Mouse (Mus musculus): ENCODE measurements around the gene Rnase13.

Gene Rnase13

DNA sequence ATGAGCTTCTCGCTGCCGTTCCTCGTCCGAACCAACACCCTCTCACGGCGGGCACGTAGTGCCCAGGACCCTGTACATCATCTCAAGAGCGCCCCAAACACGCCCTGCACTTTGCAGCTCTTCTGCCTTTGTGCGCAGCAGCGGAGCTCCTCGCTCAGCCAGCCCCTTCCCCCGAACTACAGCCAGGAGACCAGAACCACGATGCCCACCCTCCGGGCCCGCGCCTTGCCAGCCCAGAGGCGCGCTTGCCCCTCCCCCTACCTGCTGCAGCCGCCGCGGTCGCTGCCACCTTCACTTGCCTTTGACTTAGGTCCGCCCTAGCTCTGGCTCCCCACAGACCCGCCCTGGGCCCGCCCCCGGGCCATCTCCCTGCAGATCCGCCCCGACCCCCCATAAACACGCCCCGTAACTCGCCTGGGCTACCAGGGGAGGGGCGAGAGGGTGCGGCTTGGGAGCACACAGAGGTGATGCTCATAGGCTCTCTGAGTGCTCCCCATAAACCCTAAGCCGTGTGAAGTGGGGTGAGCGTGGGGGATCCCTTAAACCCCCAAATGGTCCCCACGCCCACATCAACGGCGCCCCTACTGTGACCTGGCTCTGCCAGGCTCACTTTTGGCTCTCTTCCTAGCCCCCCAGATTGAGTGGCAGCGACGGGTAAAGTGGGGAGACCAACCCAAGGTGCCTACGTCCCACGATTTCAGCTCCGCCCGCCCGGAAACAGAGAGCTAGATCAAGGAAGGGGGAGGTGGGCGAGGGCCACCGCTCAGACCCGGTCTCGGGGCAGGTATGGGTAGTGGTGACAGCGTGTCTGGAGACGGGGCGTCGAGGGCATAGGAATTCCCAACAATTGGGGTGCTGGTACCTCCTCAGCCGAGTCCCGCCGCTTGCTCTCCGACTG, 9.3 kb downstream of the Rnase13 start:
- peak; percentile 61 to 63 for DNase-seq

DNA sequence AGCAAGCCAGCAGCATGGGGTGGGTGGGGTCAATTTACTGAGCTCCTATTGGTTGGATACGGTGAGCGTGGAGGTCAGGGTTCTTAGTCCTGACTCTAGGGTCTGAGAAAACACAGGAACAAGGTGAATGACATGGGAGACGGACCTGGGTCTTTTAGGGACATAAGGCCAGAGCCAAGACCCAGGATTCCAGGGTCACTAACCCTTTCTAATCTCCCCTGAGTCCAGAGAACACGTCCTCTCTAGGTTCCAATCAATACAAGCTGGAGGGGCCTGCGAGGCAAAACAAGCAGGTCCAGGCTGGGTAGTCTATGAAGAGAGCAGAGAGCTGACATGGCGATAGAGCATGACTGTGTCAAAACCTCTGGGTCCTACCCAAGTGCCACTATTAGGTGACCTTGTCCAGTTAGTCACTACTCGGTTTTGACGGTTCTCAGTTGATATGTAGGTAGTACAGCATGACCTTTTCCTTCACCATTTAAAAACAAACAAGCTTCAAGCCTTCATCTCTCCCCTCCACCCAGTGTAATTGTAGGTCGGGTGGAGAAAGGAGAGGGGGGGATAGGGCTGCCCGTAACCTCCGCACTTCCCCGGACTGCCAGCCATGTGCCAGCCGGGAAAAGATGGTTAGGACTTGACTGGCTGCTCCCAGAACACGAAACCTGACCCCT, 10.0 kb downstream of the Rnase13 start:
- no peak for DNase-seq

- DNase-seq, result no peak
These were observed 11.3 kb downstream of the Rnase13 start for GRCm38 (mm10) chr14:51911301-51911700.

DNA sequence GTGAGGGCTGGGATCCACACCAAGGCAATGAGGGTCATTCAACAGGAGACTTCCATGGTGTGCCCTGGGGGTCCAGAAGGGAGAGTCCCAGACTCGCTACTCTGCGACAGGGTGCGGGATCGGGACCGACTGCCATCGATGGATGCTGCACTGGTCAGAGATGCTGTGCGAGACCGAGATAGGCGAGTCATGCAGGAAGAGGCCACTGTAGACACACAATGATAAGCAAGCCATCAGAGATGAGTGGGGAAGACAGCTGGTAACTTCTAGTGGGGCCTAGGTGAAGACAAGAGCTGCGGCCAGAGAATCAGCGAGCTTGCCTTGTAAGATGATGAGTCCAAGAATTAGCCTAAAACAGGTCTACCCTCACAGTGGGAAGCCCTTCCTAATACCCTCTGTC, 16.5 kb downstream of the Rnase13 start:
- DNase-seq, result no peak

DNA sequence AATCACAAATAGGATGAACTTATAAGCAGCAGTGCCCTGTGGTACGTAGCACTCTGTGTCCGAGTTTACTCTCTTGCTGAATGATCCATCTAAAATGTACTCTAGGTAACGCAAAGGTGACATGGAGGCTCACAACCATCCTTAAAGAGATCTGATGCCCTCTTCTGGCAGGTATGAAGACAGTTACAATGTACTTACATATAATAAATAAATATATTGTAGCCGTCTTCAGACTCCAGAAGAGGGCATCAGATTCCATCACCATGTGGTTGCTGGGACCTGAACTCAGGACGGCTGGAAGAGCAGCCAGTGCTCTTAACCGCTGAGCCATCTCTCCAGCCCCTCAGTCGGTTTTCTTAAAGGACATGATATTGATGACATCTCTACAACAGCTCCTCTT, 17.9 kb downstream of the Rnase13 start:
- no peak for DNase-seq

DNA sequence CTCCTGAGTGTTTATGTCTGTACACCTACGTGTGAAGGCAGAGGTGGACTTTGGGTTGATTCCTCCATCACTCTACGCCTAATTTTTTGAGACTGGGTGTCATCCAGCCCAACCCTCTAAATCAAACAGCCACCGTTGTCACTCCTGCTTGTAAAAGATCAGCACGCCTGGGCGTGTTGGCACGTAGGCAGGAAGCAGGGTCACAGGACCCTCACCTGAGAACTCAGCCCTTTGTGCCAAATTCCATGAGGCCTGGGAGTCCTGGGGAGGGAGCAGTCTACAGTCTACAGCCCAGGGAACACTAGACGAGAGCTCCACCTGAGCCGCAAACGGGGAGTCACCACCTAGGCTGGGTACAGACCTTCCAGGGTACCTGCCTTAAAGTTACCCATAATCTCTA, 18.8 kb downstream of the Rnase13 start:
- DNase-seq, result no peak

- DNase-seq, result peak; percentile 43 to 77
These were observed 19.5 kb downstream of the Rnase13 start for GRCm38 (mm10) chr14:51902806-51903710.

GRCm38 (mm10) chr14:51899351-51899750, 23.2 kb downstream of the Rnase13 start:
- no peak for DNase-seq

GRCm38 (mm10) chr14:51896539-51897170, 25.9 kb downstream of the Rnase13 start:
- no peak for DNase-seq

- DNase-seq, result no peak
These were observed 26.6 kb downstream of the Rnase13 start for GRCm38 (mm10) chr14:51896019-51896418.

DNA sequence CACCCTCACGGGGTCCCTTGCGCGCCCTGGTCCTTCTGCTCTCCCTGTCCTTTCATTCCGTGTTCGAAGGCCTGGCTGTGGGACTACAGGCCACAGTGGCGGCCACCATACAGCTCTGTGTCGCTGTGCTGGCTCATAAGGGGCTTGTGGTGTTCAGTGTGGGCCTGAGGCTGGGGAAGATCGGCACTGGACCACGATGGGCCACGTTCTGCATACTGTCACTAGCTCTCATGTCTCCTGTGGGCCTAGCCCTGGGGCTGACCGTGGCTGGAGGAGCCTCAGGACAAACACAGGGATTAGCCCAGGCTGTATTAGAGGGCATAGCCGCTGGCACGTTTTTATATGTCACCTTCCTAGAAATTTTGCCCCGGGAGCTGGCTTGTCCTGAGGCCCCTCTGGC, 27.5 kb downstream of the Rnase13 start:
- DNase-seq, result no peak

DNA sequence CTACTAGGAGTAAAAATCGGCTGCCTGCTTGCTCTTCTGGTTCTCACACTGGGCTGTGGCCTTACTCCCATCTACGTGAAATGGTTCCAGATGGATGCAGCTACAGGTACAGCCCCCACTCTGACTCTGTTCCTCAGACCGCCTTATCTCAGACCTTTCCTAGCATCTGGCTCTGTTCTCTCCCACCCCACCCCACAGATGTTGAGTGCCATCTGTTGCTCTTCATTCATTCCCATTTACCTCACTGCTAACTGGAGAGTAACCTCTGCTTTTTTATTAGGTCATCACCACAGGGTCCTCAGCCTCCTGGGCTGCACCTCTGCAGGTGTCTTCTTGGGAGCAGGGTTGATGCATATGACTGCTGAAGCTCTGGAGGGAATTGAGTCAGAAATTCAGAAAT, 28.8 kb downstream of the Rnase13 start:
- DNase-seq, result no peak

DNA sequence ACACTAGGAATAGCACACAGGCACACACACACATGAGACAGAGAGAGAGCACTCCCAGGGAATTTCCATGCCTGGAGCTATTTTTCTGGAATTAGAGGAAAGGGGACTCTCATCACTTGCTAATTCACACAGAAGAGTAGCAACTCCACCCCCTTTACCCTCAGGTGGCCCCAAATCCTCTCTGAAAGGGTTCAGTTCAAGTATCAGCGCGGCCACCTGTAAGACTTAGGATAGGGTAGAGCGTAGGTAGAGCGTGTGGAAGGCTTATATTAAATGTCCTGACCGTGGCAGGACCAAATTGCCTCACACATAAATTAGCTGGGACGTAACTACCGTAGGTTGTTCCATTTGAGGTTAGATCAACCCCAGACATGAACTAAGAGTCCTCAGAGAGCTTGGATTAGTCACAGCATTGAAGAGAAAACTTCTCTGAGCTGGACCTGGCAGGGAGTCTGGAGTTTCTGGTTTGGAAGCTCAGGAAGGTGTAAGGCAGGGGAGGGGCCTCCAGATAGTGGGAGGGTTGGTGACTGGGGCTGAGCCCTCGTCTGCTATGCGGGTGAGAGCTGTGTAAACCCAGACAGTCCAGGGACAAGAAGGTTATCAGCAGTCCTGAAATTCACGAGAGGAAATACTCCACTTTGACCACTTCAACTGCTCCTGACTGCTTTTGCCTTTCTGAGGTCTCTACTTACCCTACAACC, 29.3 kb downstream of the Rnase13 start:
- no peak for DNase-seq

DNA sequence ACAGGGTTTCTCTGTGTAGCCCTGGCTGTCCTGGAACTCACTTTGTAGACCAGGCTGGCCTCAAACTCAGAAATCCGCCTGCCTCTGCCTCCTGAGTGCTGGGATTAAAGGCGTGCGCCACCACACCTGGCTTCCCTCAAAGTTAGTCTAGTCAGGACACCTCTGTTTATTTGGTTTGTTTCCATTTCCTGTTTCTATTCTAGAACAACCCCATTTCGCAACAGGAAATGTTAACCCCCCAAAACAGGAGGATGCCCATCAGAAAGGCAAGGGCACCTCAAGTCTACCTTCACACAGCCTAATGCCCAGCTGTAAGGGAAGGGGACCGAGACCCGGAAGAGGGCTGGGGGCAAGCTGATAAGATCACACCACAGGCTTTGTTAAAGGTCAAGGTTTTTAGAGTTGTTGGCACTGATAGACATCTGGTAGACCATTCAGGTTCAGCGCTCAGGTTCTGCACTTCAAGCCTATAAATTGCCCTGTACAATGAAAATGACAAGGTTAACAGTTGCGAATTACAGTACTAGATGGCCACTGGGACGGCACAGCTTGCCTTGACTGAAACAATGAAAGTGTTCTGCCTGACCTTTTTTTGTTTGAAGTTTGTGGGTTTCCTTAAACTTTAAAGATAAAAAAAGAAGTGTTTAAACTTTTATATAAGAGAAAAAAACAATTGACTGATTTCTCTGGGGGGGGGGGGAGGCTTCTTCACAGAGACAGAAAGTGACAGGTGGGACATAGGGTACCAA, 30.2 kb downstream of the Rnase13 start, which contains the start of gene Slc39a2:
Gene Slc39a2 (plus strand): TSS at position 699 of the 749 bp plus-strand sequence.
- DNase-seq, result no peak

- no peak for DNase-seq
These were observed 32.7 kb downstream of the Rnase13 start for GRCm38 (mm10) chr14:51889833-51890232.

- DNase-seq, result no peak
These were observed 36.5 kb downstream of the Rnase13 start for GRCm38 (mm10) chr14:51886051-51886450.

DNA sequence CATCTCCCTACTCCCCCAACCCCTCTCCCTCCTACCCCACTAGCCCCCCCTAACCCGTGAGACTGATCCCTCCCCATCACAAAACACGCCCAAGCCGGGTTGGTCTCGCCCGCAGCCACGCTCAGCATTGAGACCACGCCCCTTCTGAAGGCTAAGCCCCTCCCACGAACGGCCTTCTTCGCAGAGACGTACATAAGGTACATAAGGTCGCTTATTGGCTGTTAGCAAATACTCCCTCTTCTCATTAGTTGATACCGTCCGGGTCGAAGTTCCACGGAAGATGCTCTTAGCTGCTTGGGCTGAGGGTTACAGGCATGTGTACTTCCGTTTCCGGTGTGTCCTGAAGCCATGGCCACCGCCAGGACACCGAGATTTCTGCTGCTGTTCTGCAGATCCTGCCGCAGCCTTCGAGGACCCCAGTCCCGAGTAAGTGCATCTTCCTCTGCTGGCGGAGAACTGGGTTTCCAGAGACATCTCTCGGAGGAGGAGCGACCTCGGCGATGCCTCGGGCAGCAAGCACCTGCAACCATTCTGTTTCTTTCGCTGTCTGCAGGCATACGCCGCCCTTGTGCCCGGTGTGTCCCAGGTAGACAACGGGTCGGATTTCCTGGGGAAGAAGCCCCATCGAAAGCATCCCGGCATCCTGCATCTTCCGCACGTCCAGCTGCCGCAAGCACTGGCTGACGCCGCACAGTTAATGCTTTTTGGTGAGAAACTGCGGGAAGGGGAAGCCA, 37.8 kb downstream of the Rnase13 start, which contains the start of gene Mettl17:
Gene Mettl17 (plus strand): TSS at position 245 of the 734 bp plus-strand sequence.
- DNase-seq, result peak; percentile 89 to 90

- no peak for DNase-seq
These were observed 38.5 kb downstream of the Rnase13 start for GRCm38 (mm10) chr14:51884031-51884544.

DNA sequence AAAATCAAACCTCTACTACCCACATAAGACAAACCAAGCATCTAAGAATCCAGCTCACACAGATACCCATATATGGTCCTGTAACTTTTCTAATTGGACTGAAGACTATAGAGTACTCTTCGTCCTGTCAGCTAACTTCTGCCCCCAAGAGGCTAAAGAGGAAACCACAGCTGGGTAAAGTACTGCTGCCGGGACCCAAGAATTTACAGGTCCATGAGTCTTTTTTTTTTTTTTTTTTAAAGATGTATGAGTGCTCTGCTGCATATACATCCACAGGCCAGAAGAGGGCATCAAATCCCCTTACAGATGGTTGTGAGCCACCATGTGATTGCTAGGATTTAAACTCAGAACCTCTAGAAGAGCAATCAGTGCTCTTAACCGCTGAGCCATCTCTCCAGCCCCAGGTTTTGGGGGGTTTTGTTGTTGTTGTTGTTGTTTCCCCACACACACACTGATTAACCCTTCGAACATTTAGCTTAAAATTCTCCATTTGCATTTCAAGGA, 39.0 kb downstream of the Rnase13 start:
- DNase-seq, result peak; percentile 46 to 69

GRCm38 (mm10) chr14:51877517-51877916, 45.1 kb downstream of the Rnase13 start:
- DNase-seq, result no peak
